Mouse (Mus musculus): ENCODE measurements around the gene Pax7.

Pax7 gene

GRCm38 (mm10) chr4:139750926-139751325, 82.4 kb downstream of the Pax7 start:
- DNase-seq (ENCODE audit: low spot score), result no peak

DNA sequence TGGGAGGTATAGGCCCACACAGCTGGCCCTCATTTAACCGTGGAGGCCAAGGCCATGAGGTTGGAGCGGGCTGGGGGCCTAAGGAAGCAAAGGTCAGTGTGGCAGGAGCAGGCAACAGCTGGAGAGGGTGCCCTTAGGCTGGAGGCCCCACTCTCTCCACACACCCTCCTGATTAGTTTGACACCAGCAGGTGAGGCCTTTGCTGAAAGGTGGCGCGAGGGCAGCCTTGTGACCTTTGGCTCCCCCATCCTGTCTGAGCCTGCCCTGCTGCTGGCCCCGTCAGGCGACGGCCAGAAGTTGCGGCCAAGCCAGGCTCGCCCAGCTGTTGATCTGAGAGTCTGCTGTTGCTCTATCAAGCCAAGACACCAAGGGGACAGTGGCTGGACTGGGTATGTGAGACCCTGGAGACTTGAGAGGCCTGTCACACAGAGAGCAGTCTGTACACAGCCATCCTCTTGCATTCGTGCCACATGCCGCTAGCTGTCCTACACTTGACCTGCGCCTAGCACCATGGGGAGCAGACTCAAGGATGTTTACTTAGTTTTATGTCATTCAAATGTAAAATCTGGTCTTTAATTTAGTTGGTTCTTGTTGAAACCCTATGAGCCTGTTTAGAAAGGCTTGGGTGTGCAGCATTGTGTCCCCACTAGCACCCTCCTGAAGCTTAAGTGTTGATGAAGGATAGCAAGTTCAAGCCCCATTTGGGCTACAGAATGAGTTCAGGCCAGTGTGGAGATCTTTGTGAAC, 86.0 kb downstream of the Pax7 start:
- peak; percentile 71 for DNase-seq (ENCODE audit: low spot score)

GRCm38 (mm10) chr4:139746177-139746576, 87.2 kb downstream of the Pax7 start:
- peak; percentile 53 for DNase-seq (ENCODE audit: low spot score)

DNA sequence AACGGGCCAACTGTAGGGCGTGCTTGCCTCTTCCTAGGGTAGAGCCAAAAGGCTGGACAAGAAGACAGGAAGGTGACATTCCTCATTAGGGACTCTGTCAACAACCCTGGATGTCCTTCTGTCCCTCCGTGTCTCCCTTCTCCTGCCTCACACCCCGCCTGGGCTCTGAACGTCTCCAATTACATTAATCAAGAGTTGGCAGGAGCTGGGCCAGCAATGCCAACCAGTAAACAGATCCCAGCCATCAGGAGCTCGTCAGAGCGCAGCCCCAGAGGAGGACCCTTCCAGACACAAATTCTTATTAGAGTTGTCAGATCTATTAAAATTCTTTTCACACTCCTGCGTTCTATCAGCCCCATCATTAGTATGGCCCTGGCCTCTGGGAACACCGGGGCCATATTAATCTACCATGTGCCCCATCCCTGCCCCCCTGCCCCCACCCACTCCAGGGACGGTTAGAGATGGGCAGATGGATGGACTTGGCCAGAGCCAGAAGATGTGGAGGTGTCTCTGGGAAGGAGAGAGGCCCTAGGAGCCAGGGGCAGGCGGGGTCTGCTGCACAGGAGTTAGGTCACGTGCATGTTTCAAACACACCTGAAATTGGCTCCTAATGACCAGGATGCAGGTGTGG, 88.4 kb downstream of the Pax7 start:
- DNase-seq (ENCODE audit: low spot score), result no peak

DNA sequence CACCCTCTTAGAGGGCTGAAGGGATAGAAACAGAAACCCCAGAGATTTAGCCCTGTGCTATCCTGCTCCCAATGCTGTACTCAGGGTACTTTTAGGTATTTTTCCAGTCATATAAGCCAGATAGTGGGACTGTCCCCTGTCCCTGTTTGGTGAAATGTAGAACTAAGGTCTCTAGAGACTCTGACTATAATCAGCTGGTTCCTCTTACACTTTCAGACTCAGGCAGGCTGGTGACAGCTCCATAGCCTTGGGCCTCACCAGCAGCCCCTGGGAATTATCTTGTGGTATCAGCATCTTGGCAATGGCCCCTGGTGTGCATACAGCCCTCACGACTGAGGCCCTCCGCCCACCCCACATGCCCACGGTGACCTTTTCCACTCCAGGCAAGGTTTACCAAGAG, 89.7 kb downstream of the Pax7 start:
- no peak for DNase-seq (ENCODE audit: low spot score)

- DNase-seq (ENCODE audit: low spot score), result no peak
Measured at GRCm38 (mm10) chr4:139737035-139737434, 96.3 kb downstream of the Pax7 start.

- no peak for DNase-seq (ENCODE audit: low spot score)
Measured at GRCm38 (mm10) chr4:139727101-139727500, 106.2 kb downstream of the Pax7 start.

DNA sequence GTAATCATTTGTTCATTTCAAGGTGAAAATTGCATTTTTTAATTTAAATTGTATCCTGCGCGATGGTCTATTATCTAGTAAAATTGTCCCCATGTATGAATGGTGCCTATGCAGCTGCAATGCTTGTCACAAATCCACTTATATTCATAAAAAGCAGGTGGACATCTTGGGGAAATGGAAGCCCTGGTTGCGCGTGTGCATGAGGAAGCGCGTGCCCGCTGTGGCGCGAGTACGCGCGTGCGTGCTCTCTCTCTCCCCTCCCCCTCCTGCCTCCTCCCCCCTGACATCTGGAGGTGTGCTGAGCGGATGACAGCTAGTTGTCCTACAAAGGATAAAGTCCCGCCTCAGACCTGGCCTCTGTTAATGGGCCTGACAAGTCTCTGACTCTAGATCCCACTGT, 107.9 kb downstream of the Pax7 start:
- DNase-seq (ENCODE audit: low spot score), result no peak

GRCm38 (mm10) chr4:139724296-139724695, 109.0 kb downstream of the Pax7 start:
- peak; percentile 10 for DNase-seq (ENCODE audit: low spot score)

GRCm38 (mm10) chr4:139718978-139719377, 114.3 kb downstream of the Pax7 start:
- DNase-seq (ENCODE audit: low spot score), result no peak

DNA sequence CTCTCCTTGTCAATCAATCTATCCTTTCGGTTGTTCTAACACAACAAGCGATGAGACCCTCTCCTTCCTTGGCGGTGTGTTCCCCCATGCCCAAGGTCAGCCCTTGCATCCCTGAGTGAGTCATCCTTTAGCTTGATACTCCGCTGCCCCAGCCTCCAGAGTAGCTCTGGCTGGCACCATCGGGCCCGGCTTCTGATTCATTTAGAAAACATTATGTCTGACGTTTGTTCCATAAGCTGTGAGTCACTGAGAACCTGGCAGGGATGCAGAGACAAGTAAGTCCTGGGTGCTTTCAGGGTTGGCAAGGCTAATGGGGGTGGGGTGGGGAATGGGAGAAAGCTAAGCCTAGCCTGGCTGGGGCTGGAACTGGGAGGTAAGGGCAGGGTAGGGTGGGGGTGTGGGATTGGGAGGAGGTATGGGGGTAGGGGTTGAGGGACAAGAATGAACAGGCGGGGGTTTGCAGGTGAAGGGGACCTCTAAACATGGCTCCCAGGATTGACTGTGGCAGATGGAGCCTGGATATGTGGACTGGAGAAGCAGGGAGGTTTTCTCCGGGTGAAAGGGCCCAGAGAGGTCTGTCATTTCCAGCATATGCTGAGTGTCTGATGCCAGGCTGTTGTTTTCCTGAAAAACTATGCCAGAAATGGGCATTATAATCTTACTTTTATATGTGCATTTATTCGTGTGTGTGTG, 116.7 kb downstream of the Pax7 start:
- DNase-seq (ENCODE audit: low spot score), result no peak

- peak; percentile 29 for DNase-seq (ENCODE audit: low spot score)
Measured at GRCm38 (mm10) chr4:139715241-139715932, 117.9 kb downstream of the Pax7 start.

- no peak for DNase-seq (ENCODE audit: low spot score)
Measured at GRCm38 (mm10) chr4:139710467-139711334, 122.6 kb downstream of the Pax7 start.

GRCm38 (mm10) chr4:139705986-139706385, 127.3 kb downstream of the Pax7 start:
- no peak for DNase-seq (ENCODE audit: low spot score)

DNA sequence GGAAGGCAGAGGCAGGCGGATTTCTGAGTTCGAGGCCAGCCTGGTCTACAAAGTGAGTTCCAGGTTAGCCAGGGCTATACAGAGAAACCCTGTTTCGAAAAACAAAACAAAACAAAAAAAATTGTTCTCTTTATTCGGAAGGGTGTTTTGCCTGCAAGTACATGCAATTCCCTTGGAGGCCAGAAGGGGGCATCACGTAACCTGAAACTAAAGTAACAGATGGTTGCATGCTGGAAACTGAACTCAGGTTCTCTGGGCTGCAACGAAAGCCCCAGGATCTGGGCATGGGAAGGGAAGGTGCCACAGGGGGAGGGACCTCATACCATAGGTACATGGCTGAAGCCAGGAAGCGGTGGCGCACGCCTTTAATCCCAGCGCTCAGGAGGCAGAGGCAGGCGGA, 129.9 kb downstream of the Pax7 start:
- no peak for DNase-seq (ENCODE audit: low spot score)

GRCm38 (mm10) chr4:139702914-139703313, 130.4 kb downstream of the Pax7 start:
- no peak for DNase-seq (ENCODE audit: low spot score)

DNA sequence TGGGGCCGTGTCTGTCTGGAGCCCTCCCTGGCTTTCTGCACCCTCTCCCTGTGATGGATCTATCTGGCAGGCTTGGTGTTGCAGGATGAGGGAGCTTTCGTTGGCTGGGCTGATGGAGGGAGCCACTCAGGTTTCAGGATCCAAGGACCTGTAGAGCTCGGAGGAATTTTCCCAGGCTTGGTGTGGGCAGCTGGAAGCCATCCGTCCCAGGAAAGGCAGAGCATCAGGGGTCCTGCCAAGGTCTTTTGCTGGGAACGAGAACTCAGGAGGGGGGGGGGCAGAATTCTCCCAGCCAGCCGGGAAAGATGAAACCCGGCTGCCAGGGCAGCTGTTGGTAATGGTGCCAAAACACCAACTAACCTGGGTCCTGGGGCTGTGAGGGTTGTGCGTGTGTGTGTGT, 134.7 kb downstream of the Pax7 start:
- DNase-seq (ENCODE audit: low spot score), result no peak

- DNase-seq (ENCODE audit: low spot score), result peak; percentile 73
Measured at GRCm38 (mm10) chr4:139697755-139698154, 135.6 kb downstream of the Pax7 start.

DNA sequence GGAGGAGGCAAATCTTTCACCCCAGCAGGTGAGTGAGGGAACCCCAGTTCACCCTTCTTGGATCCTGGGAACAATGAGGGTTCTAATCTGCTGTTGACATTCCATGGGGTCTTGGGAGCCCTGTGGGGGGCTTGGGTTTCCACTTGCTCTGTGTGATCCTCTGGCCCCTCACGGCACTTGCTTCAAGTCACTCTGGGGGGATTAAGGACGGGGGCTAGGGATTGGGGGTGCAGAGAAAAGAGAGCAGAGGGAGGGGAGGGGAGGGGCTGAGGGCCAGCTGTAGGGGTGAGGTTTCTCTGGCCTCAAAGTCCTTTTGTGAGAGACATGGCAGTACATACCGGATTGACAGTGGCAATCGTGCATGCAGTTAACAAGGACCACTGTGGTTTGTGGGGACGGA, 140.0 kb downstream of the Pax7 start:
- DNase-seq (ENCODE audit: low spot score), result no peak

DNA sequence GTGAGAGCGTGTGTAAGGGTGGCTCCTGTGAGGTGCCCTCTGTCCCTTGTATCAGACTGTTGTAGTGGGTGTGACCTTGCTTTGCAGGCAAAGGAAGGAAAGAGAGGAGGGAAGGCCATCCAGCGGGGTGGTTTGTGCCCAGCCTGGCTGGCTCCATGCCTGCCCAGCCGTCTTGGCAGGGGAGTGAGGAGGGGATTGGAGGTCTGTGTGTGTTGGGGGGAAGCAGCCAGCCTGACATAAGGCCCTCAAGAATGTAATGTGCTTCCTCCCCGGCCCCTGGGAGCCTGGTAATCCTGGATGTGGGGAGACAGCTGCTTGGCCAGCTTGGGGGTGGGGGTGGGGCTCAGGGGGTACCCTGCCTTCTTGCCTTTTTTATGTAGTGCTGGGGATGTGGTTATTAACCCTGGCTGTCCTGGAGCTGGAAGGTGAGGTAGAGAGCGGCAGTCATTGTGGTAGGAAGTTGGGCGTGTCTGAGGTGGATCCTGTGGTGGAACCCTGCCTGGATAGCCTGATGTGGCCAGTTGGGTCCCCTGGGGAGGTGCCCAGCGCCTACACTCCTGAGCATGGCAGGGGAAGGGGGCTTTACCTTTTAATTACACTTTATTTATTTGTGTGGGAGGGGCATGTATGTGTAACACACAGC, 143.6 kb downstream of the Pax7 start:
- DNase-seq (ENCODE audit: low spot score), result no peak

DNA sequence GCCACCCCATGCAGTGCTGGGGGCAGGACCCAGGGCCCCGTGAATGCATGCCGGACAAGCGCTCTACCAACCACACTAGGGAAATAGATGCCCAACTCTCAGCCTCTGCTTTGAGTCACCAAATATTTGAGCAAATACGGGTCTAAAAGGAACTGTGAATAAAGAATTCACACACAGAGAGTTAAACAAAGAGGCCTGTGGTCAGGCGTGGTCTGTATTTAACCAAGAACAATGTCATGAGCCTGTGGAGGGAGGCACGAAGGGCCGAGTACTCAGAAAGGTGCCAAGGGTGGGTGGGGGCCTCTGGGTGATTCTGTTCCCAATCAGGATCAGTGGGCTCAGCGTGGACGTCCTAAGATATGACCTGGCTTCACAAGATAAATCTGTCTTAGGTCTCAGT, 145.3 kb downstream of the Pax7 start:
- no peak for DNase-seq (ENCODE audit: low spot score)

Data from embryo, embryonic 10.5 days (tissue).